Mouse (Mus musculus) left cerebral cortex, postnatal 25 days (tissue): ENCODE measurements at regions not wholly inside any gene's neighbourhood (a gene's known extent, or its start where the extent isn't known, plus 50 kb on each side); places are given as distances from the start of the nearest gene placed in this dataset.
"Not testable (repeated sequence)": the region's sequence is repeated elsewhere in the genome, so short reads cannot be mapped to it uniquely, and the experiment has no call there.

ENCODE experiments used
- DNase-seq, 2 experiments: peaks; one replicate each; pipeline ENCODE4 v3.0.0; 2022; ENCODE audit warnings: low spot score in 2 of 2, mixed read lengths in 1 of 2
- intact Hi-C: fragments of 180-260 bp; cut with DNase I; formaldehyde crosslinking; loops from one replicate; pipeline ENCODE4 v1.15.1; 2025

- DNase-seq = no peak
- intact Hi-C loops = no loop called here
Observed at GRCm38 (mm10) chr16:12780635-12781034, 328.8 kb upstream of the Ercc4 start.

DNA sequence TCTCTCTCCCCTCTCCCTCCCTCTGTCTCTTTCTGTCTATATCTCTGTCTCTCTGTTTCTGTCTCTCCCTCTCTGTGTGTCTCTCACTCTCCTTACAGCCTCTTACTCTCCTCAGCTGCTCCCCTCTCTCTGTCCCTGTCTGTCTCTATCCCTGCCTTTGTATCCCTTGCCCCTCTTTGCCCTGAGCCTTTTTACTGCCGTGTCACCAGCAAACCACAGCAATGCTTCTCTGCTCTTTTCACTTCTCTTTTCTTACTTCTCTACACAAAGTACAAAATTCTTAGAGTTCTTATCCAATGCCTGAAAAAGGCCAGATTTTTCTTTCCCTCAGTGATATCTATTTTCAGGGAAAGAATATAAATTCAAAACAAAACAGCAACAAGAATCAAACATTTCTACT is 323.7 kb upstream of the Ercc4 start:
- intact Hi-C loops = no loop called here
- DNase-seq = no peak

- DNase-seq = no peak
- intact Hi-C loops = no loop called here
Observed at GRCm38 (mm10) chr16:12798523-12798922, 311.0 kb upstream of the Ercc4 start.

- intact Hi-C loops = loop anchor here (5.0 kb wide), 1 partner anchor 127 kb away; no protein-coding TSS in a partner anchor
- DNase-seq = peak; percentile 40 to 83
Observed at GRCm38 (mm10) chr16:12800181-12800580, 309.3 kb upstream of the Ercc4 start.

GRCm38 (mm10) chr16:12802651-12803050 is 306.8 kb upstream of the Ercc4 start:
- no peak for DNase-seq
- intact Hi-C loops = loop anchor here (5.0 kb wide), 1 partner anchor 125 kb away; no protein-coding TSS in a partner anchor

DNA sequence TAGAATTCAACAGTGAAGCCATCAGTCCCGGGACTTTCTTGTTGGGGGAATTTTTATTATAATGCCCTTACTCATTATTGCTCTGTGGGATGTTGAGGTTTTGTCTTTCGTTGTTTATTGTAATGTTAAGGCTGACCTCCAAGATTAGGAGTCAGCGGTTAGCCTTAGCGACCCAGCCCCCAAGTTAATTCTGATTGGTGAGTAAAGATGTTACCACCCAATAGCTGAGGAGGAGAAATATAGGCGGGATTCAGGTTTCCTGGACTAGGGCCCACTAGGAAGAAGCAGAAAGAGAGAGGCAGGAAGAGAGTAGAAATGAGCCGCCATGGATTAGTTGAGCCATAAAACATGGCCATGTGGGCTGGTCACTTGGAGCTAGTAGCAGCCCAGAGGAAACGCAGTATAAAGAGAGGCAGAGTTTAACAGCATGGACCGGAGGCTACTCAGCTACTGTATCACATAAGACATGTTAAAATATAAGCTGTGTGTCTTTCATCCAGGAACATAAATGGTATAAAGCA is 302.1 kb upstream of the Ercc4 start:
- no peak for DNase-seq
- intact Hi-C loops = no loop called here

DNA sequence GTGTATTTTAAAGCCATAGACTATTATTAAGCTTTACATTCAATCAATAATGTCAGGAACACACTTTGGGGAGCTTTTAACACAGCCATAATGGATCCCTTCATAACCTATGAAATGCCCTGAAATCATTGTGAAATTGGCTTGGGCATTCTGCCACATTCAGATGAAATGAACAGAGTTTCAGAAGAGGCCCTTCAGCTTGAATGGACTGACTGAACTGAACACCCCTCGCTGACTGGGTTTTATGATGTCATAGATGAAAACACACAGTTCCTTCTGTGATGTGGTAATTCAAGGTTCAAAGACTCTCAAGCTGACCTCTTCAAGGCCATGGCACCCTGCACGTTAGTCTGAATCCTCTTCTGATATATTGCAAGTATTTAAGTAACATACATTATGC is 298.4 kb upstream of the Ercc4 start:
- intact Hi-C loops = no loop called here

GRCm38 (mm10) chr16:12824646-12825045 is 284.8 kb upstream of the Ercc4 start:
- intact Hi-C loops = loop anchor here (2.0 kb wide), 1 partner anchor 34 kb away; no protein-coding TSS in a partner anchor
- DNase-seq = peak; percentile 53 to 92

More for the DNA sequence above, 298.4 kb upstream of the Ercc4 start:
- no peak for DNase-seq

GRCm38 (mm10) chr16:12826222-12826621 is 283.3 kb upstream of the Ercc4 start:
- no peak for DNase-seq
- intact Hi-C loops = no loop called here

DNA sequence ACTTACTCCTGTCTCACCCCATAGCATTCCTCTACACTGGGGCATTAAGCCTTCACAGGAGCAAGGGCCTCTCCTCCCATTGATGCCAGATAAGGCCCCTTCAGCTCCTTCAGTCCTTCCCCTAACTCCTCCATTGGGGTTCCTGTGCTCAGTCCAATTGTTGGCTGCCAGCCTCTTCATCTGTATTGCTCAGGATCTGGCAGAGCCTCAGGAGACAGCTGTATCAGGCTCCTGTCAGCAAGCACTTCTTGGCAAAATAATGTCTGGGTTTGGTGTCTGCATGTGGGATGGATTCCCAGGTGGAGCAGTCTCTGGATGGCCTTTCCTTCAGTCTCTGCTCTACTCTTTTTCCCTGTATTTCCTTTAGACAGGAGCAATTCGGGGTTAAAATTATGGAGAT is 278.2 kb upstream of the Ercc4 start:
- DNase-seq = peak in 1 of 2 experiments; percentile 54

DNA sequence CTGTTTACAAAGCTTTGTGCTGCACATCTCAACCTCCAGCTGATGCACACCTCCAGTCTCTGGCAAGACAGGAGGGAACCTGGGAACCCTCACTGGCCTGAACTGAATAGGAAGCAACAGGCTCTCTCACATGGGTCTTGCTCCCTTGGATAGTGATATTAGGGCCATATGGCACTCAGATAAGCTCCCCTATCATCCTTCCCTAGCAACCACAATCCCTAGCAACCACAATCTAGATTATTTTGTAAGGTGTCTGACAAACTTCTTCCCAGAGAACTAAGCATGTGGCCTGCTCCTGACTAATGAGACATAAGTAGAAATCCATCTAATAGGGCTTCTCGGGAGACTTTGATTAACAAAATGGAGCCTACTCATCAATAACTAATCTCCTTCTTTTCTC is 253.1 kb upstream of the Ercc4 start:
- intact Hi-C loops = no loop called here
- no peak for DNase-seq

More for the DNA sequence above, 278.2 kb upstream of the Ercc4 start:
- intact Hi-C loops = not testable (repeated sequence)

GRCm38 (mm10) chr16:12859714-12860355 is 249.6 kb upstream of the Ercc4 start:
- intact Hi-C loops = loop anchor here (2.0 to 5.0 kb wide), 2 partner anchors 35 to 62 kb away; no protein-coding TSS in a partner anchor
- DNase-seq = peak; percentile 26 to 86

DNA sequence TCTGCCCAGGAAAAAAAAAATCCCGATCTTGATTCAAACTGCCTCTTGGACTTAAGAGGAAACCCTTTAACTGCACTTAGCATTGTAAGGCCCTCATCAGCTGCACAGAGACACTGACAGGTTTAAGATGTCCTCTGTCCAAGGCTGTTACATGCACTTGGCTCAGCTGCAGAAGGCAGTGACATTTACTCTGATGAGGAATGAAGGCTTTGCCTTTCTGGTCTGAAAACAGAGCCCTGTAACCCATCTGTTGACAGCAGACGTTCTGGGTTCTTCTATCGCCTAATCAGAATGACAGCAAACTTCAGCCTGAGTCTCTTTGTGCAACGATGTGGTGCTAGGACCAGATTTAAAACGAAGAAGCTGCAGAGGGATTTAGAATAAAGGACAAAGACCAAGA is 246.9 kb upstream of the Ercc4 start:
- DNase-seq = no peak
- intact Hi-C loops = loop anchor here (5.0 kb wide), 1 partner anchor 60 kb away; no protein-coding TSS in a partner anchor

GRCm38 (mm10) chr16:12878326-12878725 is 231.2 kb upstream of the Ercc4 start:
- DNase-seq, intact Hi-C loops: not testable (repeated sequence)

GRCm38 (mm10) chr16:12880011-12880410 is 229.5 kb upstream of the Ercc4 start:
- DNase-seq = no peak
- intact Hi-C loops = no loop called here

- no peak for DNase-seq
- intact Hi-C loops = no loop called here
Observed at GRCm38 (mm10) chr16:12880481-12880880, 229.0 kb upstream of the Ercc4 start.

DNA sequence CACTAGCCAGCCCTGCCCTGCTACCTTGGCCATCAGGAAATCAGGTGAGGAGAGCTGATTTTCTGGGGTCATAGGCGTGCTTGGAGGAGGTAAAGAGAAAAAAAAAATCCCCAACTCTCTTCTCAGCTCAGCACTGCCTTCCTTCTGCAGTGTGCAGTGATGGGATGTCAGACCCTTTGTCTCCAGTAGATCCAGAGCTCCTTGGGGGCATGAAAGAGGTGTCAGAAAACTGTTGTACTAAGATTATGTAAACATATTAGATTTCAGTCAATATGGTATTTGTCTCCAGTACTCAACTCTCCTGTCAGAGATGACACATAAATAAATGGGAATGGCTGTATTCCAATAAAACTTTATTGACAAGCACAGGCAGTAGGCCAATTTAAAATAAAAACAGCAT is 226.8 kb upstream of the Ercc4 start:
- no peak for DNase-seq
- intact Hi-C loops = no loop called here

- intact Hi-C loops = no loop called here
- no peak for DNase-seq
Observed at GRCm38 (mm10) chr16:12884556-12884955, 224.9 kb upstream of the Ercc4 start.

DNA sequence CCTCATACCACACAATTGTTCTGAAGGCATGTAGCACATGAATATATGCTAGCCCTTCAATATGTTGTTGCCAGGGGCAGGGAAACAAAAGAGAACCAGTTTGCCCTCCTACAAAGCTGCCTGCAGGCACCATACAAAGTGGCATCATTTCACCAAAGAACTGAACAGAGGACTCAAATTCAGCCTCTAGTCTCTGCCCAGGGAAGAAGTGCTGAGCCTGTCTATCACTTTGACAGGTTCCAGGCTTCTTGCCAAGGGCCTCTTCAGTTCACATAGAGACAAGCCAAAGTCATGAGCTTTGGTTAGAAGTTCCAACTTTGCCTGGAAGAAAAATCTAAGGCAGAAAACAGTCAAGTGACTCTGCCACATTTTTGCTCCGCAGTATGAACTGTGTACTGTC is 223.4 kb upstream of the Ercc4 start:
- intact Hi-C loops = no loop called here
- no peak for DNase-seq

DNA sequence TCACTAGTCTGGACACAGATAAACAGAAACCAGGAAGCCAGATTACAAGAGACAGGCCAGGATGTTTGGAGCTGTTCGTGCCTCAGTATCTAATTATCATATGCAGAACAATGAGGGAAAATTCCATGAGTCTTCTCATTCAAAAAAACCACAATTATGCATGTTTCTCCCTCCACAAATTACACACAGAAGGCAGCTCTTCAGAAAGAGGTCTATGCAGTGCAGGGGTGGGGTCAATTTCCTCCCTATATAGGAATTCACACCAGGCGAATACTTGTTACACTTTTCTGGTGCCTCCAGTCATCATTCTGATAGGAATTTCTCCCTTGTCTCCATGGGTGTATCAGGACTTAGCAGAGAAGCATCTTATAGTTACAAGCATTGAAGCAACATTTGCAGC is 222.1 kb upstream of the Ercc4 start:
- intact Hi-C loops = no loop called here
- DNase-seq = no peak

DNA sequence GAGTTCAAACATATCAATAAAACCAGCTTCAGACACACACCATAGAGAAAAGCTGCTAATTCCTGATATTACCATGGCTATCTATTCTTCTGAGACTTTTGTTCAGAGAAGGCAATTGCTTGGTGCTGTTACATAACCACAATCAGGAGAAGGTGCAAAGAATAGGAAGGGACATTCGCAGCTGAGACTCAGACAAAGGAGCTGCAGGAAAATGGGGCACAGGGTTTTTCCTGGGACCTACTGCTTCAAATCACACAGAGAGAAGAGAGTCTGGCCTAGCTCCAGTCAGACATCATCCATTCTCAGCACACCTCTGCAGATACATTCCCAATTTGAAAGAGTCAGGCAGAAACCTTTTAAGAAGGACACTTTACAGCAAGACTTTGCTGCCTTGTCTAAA is 219.4 kb upstream of the Ercc4 start:
- intact Hi-C loops = no loop called here
- DNase-seq = peak in 1 of 2 experiments; percentile 11
